Mouse (Mus musculus) thymus, postnatal 36 days (tissue): Measurements from ENCODE around the gene Klhdc3.

Experiments
- DNase-seq, 2 experiments: peaks; one replicate each; pipeline ENCODE4 v3.0.0; 2022; ENCODE audit warnings: mixed read lengths in 2 of 2

Klhdc3 gene

DNA sequence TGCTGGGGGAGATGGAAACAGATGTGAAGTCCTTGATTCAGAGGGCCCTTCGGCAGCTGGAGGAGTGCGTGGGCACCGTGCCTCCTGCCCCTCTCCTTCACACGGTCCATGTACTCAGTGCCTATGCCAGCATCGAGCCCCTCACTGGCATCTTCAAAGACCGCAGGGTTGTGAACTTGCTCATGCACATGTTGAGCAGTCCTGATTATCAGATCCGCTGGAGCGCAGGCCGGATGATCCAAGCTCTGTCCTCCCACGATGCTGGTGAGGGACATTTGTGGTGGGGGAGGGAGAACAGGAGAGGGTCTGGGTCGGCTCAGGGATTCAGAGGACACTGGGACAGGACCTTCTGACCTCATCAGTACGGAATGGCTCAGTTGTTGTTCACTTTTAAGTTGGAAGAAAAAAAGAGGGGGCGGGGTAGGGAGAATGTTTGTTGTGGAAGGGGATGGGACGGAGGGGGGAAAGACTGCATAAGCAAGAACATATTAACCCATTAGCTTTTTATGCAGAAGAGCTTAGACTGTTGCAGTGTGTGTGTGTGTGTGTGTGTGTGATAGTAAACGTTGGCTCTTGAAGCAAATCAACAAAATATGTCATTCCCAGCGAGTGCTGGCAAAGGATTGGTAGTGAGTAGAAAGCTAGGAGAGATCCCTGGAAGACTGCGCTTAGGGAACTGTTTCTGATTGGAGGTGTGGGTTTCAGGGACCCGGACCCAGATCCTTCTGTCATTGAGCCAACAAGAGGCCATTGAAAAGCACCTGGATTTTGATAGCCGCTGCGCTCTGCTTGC lies 28.8 kb downstream of the Klhdc3 start:
- DNase-seq: no peak

DNA sequence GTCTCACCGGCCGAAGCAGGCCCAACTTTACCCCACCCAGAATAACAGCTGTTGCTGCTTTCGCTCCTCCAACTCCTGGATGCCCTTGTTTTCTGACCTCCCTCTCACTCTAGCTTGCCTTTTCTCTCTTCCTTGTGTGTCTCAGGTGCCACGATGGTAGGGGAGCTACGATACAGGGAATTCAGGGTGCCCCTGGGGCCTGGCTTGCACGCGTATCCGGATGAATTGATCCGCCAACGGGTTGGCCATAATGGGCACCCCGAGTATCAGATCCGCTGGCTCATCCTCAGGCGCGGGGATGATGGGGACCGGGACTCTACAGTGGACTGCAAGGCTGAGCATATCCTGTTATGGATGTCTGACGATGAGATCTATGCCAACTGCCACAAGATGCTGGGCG lies 29.4 kb downstream of the Klhdc3 start:
- no peak for DNase-seq

DNA sequence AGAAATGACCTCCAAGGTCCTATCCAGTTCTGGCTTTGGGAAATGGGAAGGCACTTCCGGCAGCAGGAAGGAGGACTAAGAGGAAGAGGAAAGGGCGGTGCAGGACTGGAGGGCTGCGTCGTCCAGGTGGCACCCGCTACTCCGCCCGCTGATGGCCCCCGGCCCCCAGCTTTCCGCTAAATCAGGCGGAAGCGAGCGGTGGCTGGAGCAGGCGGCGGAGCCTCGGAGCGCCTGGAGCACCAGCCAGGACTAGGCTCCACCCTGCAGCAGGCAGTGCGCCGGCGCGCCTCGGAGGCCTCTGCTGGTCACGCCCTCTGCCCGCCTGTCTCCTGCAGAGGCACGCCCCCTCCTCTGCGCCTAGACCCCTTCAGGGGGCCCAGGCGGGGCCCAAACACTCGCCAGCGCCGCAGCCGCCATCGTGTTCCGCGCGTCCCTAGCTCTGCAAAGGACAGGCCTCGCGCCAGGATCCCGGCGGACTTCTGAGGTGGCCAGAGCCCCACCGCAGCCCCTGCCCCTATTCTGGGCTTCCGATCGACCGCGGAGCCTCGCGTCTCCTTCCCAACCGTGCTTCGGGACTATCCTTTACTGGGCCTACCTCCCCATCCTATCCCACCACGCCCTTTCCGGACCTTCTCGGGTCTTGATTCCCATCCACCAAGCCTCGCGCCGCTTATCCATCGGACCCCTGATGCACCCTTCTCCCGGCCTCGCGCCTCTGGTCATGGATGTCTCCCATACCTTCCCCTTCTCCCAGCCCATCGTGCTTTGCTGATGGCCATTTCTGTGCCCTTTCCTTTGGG lies 30.3 kb downstream of the Klhdc3 start, which contains the start of gene Cul7:
Gene Cul7, plus strand, starts transcription at position 106 of the 800 bp plus-strand sequence.
- peak; percentile 89 to 96 for DNase-seq

DNA sequence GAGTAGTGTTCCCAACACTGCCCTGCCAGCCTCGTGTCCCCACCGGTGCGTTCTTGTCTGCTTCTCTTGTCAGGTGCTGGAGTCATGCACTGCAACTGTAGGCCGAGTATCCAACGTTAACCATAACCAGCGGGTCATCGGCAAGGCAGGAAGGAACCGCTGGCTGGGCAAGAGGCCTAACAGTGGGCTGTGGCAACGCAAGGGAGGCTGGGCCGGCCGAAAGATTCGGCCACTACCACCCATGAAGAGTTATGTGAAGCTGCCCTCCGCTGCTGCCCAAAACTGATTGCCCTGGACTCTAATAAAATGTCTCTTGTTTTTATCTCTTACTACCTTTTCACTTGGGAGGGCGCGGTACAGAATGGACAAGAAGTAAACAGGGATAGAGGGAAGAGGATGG lies 30.9 kb downstream of the Klhdc3 start:
- DNase-seq: no peak

DNA sequence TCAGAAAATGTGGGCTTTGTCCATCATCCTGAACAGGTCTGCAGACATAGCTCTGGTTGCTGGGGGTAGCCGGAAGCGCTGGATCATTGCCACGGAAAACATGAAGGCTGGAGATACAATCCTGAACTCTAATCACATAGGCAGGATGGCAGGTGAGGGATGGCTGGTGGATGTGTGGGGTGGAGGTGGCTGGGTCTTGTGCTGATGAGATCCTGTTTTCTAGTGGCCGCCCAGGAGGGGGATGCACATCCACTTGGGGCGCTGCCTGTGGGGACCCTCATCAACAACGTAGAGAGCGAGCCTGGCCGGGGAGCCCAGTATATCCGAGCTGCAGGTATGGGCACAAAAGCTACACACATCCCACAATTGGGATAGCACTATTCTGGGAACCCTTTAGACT lies 32.3 kb downstream of the Klhdc3 start:
- no peak for DNase-seq

DNA sequence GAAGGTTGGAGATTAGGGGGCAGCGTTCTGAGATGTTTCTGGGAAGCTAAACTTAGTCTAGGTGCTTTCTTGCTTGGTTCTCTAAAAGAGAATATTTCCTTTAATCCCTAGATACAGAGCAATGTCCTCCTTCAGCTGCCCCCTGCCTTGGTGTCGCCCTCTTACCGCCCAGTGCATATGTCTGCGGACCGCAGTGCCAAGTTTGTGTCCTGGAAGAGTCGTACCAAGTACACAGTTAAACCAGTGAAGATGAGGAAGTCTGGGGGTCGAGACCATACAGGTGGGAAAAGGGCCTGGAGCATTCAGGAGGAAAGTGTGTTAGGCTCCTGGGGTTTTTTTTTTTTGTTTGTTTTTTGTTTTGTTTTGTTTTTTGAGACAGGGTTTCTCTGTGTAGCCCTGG lies 33.4 kb downstream of the Klhdc3 start:
- DNase-seq: no peak

DNA sequence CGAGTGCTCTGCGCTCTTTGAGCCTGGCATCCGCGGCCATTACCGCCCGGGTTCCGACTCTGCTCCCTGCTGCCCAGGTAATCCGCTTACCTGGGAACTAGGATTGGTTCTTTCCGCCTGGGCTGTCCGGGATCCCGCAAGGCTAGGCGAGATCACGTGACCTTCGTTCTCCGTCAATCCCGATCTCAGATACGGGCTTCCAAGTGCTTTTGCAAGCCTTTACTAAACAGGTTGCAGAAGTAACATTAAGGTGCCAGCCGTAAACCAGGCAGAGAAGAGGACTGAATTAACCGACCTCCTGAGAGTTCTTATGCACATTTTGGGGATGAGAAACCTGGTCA lies 34.4 kb downstream of the Klhdc3 start:
- DNase-seq: no peak

DNA sequence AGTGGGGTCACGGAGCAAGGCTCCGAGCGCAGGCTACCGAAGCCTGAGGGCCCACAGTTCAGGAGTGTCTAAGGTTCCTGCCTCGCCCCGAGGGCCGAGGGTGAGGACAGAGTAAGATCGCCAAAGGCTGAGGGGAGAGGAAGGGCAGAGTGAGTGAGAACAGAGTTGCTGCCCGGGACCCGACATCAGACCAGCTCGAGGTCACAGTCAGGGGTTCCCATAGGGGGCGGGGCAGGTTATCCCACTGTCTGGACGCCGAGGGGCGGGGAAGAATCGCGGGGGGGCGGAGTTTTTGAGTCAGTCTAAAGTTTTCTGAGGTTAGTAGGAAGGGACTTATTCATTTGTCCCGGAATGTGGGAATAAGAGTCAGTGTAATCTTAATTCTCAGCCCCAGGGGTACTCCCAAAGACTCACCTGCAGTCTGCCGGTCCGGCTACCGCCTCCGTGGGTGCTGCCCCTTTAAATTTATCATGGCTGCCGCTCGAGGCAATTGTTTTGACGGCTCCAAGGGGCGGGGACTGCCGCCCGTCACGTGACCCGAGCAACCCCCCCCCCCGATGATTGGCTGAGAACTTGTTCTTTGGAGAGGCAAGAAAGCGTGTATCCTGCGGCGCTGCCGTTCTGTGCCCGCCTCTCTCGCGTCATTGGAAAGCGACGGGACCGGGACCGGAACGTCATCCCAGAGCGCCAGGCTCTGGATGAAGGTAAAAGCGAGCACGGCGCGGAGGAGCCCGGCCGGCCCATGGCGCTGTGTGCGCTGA lies 35.0 kb downstream of the Klhdc3 start, which contains the start of the genes Klc4 and Mrpl2:
Gene Klc4, minus strand, starts transcription at position 462 of the 761 bp plus-strand sequence.
Gene Mrpl2, plus strand, starts transcription at position 669 of the 761 bp plus-strand sequence.
- peak; percentile 98 to 99 for DNase-seq

DNA sequence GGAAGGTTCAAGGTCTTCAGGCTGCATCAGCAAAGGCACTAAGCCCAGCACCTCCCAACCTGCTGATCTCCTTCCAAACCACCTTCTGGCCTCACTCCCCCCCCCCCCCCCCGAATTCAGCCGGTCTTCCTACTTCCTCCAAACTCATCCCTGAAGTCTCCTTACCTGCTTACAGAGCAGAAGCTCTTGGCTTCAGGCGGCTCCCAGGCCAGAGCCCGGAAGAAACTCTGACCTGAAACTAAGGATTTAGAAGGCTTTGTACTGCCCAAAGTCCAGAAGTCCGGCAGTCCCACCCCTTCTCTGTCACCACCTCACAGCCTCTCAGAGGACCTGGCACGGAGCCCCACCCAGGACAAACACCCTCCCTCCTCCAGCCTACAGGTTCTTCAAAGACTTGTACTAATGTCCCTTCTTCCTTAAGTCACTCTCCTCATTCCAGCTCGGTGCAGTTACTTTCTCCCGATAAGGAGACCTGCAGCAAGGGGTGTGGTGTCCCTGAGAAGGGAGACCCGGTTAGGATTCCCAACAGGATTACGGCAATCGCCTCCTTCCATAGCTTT lies 35.7 kb downstream of the Klhdc3 start:
- no peak for DNase-seq

DNA sequence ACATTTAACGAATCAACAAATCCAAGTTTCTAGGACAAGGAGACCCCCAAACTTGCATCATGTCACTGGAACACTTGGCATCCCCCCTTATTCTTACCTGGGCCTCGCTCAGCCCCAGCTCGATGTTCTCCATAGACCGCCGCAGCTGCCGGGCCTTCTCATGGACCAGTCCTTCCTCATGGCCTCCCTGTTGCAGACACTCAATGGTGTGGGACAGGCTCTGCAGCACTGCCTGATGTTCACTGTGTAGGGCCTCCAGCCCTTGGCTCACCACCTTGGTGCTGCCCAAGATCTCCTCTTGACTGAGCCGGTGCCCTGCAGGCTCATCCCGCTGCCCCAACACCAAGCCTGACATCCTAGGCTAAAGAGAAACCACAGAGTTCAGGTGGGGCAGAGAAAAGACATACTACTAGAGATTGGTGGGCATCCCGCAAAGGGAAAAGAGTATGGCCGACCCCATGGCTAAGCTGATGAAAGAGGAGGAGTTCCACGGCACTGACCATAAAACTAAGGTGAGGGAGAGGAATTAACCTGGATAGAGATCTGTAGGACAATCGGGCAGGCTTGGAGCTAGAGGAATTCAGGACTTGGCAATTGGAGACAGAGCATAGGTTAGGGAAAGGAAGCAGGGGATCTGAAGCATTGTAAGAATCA lies 36.4 kb downstream of the Klhdc3 start:
- no peak for DNase-seq

DNA sequence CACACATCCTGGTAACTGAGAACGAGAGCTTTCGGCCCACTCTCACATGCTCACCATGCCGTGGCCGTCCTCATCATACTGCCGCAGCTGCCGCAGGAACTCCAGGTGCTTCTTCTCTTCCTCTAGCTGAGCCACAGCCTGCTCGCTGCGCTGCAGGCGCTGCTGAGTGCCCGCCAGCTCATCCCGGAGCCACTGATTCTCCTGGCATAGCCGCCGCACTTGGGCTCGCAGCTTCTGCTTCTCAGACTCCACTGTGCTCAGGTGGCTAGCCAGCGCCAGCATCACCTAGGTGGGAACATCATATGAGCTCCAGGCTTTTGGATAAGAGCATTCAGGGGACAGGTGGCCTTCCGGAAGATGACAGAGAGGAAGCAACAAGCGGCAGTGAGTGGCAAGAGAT lies 38.7 kb downstream of the Klhdc3 start:
- DNase-seq: no peak

DNA sequence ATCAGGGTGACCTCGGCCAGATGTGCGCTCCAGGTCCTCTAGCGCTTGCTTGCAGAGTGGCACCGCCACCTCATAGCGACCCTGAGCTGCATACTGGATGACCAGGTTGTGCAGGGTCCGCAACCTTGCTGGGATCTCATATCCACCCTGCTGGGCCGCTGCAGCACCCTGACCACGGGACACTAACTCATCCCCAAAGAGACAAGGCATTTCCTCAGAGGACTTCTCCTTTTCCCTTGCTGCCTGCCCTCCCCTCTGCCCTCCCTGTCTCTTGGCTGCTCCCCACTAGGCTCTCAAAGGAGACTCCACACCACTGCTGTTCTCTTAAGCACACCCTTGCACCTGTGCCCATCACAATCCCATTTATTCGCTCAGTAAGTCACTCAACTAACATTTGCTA lies 40.8 kb downstream of the Klhdc3 start:
- no peak for DNase-seq

DNA sequence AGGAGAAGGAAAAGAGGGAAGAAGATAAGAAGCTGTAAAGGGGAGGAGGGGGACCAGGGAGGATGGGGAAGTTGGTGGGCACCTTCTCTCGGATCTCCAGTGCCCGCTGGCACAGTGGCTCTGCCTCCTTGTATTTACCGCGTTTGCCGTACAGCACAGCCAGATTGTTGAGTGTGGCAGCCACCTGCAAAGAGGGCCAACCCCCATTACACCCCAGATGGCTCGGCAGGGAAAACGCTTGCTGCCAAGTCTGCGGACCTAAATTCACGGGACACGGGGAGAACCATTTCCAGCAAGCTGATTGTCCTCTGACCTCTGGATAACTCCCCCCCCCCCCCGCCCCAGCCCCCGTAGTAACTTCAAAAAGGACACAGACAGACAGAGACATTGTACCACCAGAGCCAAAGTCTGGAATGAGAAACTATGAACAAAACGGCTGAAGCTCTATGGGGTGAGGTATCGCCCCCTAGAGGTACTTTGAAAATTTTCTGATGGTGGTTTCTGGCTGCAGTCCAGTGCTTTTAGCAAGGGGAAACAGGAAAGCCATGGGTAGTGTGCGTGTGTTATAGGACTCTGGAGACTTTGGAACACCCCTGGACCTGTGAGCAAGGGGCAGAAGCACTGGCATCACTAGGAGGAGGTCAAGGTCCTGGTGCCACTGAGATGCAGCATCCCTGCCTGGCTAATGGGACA lies 43.7 kb downstream of the Klhdc3 start:
- DNase-seq: peak in 1 of 2 experiments; percentile 33

DNA sequence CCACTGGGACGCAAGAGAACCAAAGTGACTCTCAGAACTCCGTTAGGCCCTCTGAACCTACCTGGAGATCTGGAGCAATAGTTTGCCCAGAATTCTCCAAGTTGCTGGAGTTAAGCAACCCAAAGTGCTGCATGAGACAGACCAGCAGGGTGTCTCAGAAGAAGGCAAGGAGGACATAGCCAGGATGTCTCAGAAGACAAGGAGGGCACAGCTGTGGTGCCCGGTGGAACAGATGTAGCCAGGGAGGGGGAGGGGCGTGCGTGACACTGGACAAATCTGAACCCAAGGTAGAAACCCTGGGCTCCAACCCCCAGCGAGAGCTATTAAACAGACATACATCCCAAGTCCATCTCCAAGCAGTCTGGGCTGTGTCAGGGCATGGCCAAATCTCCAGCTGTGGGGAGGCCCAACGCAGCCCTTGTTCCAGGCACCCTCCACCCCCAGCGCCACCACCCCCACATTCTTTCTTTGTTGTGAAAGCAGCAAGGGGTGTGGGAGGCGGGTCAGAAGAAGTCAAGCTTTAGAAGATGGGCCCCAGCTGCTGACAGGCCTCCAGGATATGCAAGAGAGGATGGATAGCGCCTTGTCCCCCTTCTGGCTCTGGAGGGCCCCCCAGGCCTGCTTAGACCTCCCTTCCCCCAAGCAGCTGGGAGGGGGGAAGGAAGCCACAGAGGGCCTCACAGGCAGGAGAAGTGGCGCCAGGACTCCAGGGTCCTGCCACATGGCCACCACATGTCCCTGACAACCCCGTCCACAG lies 50.9 kb downstream of the Klhdc3 start:
- peak; percentile 23 to 44 for DNase-seq

DNA sequence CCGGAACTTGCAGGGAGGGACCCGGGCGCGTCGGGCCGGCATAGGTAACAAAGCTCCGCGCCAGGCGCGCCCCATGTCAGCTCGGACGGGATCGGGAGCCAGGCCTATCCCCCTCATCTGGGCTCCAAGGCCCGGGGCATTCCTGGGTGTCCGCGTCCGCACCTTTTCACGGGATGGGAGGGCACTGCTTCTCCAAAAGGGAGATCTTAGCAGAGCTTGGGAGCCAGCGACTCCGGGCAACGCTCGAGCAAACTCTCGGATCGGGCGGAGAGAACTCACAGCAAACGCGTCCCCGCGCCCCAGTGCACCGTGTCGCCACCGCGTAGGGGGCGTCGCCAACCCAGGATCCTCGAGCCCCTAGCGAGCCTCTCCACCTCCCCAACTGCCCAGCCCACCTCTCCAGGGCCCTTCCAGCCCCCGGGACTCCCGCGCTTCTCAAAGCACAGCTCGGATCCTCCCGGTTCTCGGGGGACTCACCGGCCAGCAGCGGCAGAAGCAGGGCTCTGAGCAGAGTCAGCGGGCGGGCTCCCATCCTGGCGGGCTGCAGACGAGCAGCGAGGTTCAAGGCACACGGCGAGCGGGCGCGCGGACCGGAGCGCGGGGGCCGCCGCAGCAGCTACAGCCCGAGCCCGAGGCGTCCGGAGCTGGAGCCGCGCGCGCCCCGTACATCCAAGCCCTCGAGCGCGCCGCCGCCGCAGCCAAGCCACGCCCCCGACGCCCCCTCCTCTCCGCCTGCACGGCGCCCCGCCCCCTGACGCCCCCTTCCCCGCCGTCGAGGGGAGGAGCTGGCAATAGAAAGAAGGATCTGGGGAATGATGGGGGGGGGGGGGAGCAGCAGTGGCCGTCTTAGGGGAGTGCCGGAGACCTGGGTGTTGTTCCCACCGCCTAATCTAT lies 51.7 kb downstream of the Klhdc3 start, which contains the start of gene Ptk7:
Gene Ptk7, minus strand, starts transcription at position 714 of the 894 bp plus-strand sequence.
- DNase-seq: peak; percentile 70 to 78

DNA sequence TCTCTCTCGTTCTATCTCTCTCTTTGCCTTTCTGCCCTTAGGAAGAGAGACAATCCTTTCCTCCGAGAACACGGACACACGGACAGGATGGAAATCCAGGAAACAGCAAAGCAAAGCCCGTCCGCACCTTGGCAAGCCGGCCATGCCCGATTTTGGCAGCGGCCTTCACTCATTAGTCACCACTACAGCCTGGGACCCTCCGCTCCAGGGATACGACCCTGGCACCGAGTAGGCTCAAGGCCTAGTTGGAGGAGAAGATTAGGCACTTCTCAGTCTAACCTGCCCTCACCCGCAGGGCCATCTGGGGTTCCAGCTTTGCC lies 52.3 kb downstream of the Klhdc3 start:
- no peak for DNase-seq

DNA sequence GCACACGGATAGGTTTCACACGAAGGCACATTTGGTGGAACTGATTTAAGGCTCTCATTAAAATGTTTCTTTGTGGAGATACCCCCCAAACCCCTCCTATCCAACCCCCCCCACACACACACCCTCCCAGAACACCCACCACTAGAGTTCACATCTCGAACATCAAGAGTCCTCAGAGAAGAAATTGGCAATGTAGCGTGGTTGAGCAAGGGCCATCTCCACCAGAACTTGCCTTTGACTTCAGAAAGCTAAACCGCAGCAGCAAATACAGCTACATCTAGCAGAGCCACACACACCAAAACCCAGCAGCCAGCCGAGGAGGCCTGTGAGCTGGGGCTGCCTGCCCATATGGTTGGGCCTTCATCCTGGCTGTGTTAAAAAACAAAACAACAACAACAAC lies 53.3 kb downstream of the Klhdc3 start:
- DNase-seq: no peak

DNA sequence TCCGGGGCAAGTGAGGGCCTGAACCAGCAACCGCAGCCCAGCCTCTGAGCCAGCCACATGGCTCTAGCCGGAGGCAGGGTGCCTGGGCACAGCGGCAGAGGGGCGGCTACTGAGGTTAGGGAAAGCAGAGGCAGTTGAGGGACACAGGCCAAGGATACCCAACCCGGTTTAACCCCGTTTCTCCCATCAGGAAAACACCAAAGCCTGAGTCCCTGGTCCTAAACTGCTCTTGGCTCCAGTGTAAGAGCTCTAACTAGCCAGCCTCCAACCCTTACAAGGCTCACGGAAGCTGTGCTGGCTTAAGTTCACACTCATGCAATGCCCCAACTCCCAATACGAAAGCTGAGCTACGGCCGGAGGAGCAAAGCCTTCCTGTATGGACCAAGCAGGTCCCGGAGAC lies 56.1 kb downstream of the Klhdc3 start:
- no peak for DNase-seq
